Mouse (Mus musculus) urinary bladder, postnatal 25 days (tissue): ENCODE results near the gene Rbmxl1.

Experiments used
- DNase-seq: peaks from one replicate; pipeline ENCODE4 v3.0.0; 2022; ENCODE audit warnings: low spot score

The Rbmxl1 gene

DNA sequence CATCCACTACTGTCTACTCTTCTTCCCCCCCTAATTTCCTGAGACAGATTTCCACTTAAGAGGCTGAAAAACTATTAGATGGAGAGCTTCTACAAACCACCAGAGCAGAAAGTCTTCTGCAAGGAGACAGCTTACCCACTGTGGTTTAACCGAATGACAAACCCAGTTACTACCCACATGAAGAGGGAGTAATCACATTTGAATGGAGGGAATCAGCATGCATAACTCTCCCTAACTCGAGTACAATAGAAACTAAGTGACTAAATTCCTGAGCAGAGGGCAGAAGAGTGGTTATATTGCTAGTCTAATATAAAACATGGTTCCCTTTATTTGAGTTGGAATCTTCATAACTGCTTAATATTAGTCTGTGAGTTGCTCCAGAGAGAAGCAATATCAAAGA is 15.7 kb downstream of the Rbmxl1 start:
- no peak for DNase-seq

DNA sequence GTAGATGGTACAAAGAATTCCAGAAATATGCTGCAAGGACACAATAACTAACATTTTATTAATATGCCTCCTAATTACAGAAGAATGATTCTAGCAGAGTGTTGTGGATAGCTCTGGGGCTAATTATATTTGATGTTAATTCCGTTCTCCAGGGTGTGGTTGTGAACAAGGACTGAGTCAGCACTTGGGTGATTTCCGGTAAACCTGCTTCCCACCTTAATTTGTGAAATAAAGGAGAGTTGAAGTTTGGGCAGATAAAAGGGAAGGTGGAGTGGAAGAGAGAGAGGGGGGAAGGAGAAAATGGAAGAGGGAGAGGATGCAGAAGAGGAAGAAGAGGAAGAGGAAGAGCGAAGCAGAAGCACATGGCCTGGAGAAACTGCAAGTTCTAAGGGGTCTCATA is 19.0 kb downstream of the Rbmxl1 start:
- no peak for DNase-seq

DNA sequence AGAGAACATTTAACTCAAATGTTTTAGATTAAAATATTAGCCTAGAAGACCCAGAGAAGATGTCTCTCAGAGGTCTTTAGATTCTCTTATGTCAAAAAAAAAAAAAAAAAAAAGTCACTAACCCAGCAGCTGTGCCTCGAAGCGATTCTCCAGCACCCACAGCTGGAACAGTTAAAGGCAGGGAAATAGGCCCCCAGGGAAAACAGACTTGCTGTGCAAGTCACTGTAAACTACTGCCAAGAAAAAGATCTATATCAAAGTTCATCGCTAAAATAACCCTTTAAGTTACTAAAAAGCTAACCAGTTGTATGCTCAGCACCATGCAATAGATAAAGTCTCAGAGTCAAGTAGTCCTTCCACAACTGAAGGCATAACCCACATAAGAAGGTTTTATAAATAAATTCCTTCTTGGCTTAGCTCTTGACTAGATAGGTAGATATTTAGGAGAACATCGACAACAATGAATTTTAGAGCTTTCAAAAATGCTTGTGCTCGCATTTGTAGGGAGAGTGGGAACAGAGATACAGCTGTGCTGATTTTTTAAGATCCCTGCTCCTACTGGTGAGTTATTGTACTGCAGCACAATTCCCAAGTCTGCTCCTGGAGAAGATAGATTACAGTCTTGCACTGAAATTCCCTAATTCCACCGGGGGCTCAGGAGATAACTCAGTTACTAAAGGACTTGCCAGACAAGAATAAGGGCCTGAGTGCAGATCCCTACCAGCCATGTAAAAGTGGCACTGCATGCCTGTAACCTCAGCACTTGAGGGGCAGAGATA is 31.5 kb downstream of the Rbmxl1 start:
- no peak for DNase-seq

DNA sequence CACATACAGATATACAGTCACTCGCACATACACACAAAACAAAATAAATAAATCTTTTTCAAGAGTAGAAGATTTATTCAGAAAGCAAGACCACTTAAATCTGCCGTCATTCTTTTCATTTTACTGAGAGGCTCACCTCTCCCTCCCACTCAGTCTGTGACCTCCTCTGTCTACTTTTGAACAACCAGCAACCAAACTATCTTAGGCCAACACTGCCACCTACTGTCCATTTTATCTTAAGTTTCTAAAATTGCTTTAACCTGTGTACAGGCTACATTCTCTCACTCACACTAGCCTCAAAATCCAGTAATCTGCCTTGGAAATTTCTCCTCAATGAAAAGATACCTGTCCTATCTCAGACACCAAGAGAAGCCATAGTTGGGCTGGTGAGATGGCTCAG is 40.8 kb downstream of the Rbmxl1 start:
- no peak for DNase-seq

DNA sequence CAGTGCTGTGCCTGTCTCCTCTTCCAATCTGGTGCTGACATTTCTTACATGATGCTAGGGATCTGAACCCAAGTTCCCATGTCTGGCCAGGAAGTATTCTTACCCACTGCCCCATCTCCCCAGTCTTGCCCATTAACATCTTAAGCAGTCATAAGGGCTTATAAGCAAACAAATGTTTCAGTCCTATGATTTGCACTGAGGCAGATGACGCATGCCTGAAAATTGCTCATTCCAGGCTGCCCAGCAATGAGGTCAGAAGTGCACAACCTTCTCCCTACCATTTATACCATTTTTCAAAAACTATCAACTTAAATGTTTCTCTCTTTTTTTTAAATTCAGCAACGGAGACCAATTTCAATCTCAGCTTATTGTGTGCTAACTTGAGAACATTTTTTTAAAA is 44.8 kb downstream of the Rbmxl1 start:
- no peak for DNase-seq

DNA sequence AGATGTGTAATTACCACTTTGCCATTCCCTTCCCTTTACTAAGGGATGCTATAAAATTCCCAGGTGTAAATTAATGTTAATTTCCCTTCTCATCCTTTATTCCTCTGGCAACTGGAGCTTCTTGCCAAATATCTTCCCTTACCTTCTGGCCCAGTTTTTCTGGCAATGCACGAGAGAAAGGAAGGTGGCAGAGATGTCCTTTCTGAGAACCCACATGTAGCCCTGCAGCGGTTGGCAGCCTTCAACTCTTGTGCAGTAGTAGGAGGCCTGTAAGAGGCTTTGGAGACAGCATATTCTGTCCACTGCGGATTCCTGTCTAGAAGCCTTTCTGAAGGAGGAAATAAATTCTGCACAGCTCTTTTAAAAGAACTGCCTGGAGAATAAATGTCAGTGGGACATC is 52.3 kb downstream of the Rbmxl1 start:
- DNase-seq, result no peak
